28 mouse cellular contexts compared by ENCODE assay signal in genomic region chr13:12522346-12522745, GRCm38 (mm10). TPM values are rescaled to one million over a fixed set of nuclear protein-coding genes. Genes with fewer than 3 reads are reported as not detected.
"Had no signal": no experiment of that assay in that cellular context is flagged by ENCODE, and none has a peak within 500 bp of the region (broad histone marks: within the 10 kb centered on the region; RNA-seq: fewer than 3 reads in every experiment).

No protein-coding gene starts in this region.

- H3K9me3 ChIP-seq: embryonic facial prominence, embryonic 10.5 days; embryonic facial prominence, embryonic 12.5 days; embryonic facial prominence, embryonic 13.5 days; embryonic facial prominence, embryonic 15.5 days; forebrain, embryonic 10.5 days; forebrain, embryonic 12.5 days; forebrain, embryonic 13.5 days; forebrain, embryonic 15.5 days had no signal

- H3K4me2 ChIP-seq: embryonic facial prominence, embryonic 12.5 days; embryonic facial prominence, embryonic 13.5 days; embryonic facial prominence, embryonic 15.5 days; forebrain, embryonic 12.5 days; forebrain, embryonic 13.5 days; forebrain, embryonic 15.5 days had no signal

- DNase-seq: cerebellum, adult 18-20 months; cerebellum, adult 2 months; cerebellum, adult 8-10 months; cerebellum, adult 9-10 months; cerebellum, adult 9-11 months; cerebellum, postnatal 10 days; cerebellum, postnatal 14 days; cerebellum, postnatal 25 days; cerebellum, postnatal 36 days; embryo, embryonic 11 days; forebrain, postnatal 0 days; gastrocnemius, adult 2 months; gastrocnemius, postnatal 10 days; gastrocnemius, postnatal 14 days; gastrocnemius, postnatal 25 days; gastrocnemius, postnatal 36 days; heart, adult 11 months had no signal

- H3K36me3 ChIP-seq: embryonic facial prominence, embryonic 10.5 days; embryonic facial prominence, embryonic 12.5 days; embryonic facial prominence, embryonic 13.5 days; embryonic facial prominence, embryonic 15.5 days; forebrain, embryonic 10.5 days; forebrain, embryonic 12.5 days; forebrain, embryonic 15.5 days had no signal

- H3K9ac ChIP-seq: embryonic facial prominence, embryonic 12.5 days; embryonic facial prominence, embryonic 13.5 days; embryonic facial prominence, embryonic 15.5 days; forebrain, embryonic 12.5 days; forebrain, embryonic 13.5 days; forebrain, embryonic 15.5 days; forebrain, postnatal 0 days had no signal

- H3K4me3 ChIP-seq: embryonic facial prominence, embryonic 10.5 days; embryonic facial prominence, embryonic 12.5 days; embryonic facial prominence, embryonic 13.5 days; embryonic facial prominence, embryonic 15.5 days; erythroblast, embryonic 14.5 days; forebrain, embryonic 10.5 days; forebrain, embryonic 12.5 days; forebrain, embryonic 13.5 days; forebrain, embryonic 15.5 days; gastrocnemius, adult 2 months had no signal

- H3K4me1 ChIP-seq: embryonic facial prominence, embryonic 12.5 days; embryonic facial prominence, embryonic 13.5 days had no signal

- H3K27me3 ChIP-seq: embryonic facial prominence, embryonic 15.5 days had no signal

- ATAC-seq: forebrain, embryonic 13.5 days; forebrain, embryonic 14.5 days; forebrain, embryonic 15.5 days; forebrain, embryonic 16.5 days; forebrain, postnatal 0 days had no signal

- H3K27ac ChIP-seq: embryonic facial prominence, embryonic 10.5 days; embryonic facial prominence, embryonic 12.5 days; embryonic facial prominence, embryonic 13.5 days; embryonic facial prominence, embryonic 15.5 days; forebrain, embryonic 10.5 days; forebrain, embryonic 12.5 days; forebrain, embryonic 13.5 days; forebrain, embryonic 15.5 days; gastrocnemius, adult 2 months had no signal

RNA-seq across cellular contexts. Expression of gene Edaradd, which starts 2.1 kb away (rescaled TPM):
- polyA plus RNA-seq: cerebellum, adult 2 months; erythroblast, embryonic 14.5 days had no signal

RNA-seq across cellular contexts. Expression of gene Ero1lb, which starts 43.3 kb away (rescaled TPM):
- polyA plus RNA-seq: erythroblast, embryonic 14.5 days had no signal
